Mouse (Mus musculus): ENCODE data around the gene Tmem136. TPM values are rescaled to one million over a fixed set of nuclear protein-coding genes. Genes with fewer than 3 reads are reported as not detected.

The Tmem136 gene
- polyA plus RNA-seq (2015; fragmentation: Nextera tagmentation; extraction: Ambion mirVana): 0.49 and 0.78 TPM in 2 replicates

DNA sequence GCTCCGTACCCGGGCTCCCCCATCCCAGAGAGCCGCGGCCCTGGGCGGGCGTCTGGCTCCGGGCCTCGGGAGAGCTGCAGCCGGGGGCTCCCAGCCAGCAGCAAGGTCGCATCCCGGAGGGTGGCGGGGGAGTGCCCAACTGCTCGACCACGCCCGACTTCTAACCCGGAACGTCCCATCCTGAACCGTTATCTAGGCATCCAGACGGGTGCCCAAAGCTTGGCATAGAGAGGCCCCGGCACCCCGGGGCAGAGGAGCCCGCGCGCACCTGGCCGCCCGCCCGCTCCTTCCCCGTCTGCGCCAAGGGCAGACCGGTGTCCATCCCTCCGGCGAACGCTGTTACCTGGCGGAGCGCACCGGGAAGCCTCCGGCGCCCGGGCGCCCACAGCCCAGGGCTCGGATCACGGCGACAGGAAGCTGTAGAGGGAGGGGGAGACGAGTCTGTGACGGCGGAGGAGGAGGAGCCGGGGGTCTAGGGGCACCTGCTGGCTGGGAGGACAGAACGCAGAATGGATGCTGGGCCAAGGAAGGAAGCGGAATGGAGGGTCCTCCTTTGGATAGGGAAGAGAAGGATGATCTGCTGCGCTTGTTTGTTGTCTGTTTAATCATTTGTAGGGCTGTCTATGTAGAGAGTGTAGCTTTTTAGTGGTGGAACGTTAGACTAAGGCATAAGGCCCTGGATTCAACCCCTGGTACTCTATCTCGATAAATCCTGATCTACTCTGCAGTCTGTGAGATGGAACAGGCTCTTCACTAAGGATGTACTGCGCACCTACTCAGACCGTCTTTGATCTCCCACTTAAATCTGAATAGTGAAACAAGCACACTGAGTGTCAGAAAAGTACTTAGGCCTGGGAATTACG, at the start of gene Tmem136:
Tmem136 (minus strand) TSS at position 437 of the 863 bp plus-strand sequence.
- no peaks in the 10 kb centered on the region for H3K36me3 ChIP-seq (ENCODE audit: control insufficient read depth, insufficient read depth)
- peak within 1 kb of the TSS; percentile 71 for H3K4me3 ChIP-seq (ENCODE audit: low read depth, low read length)
- H3K27ac ChIP-seq (ENCODE audit: low read length): peak within 1 kb of the TSS; percentile 92
- WGBS (ENCODE audit: insufficient replicate concordance): 6% methylated on average over 55 of the region's 55 CpGs
- peaks cover 33% of the 10 kb centered on the region for H3K27me3 ChIP-seq (ENCODE audit: control insufficient read depth, insufficient read depth, low read depth, low read length)
- H3K9ac ChIP-seq (ENCODE audit: low read depth, low read length): peak within 1 kb of the TSS; percentile 81
- no peaks in the 10 kb centered on the region for H3K9me3 ChIP-seq (replicated peaks; ENCODE audit: control insufficient read depth, low read length)
- H3K4me1 ChIP-seq (ENCODE audit: control insufficient read depth, low read depth, low read length): peaks cover 28% of the 10 kb centered on the region
- peak; percentile 100 for ATAC-seq (ENCODE audit: low read depth)
- H3K4me2 ChIP-seq (ENCODE audit: low read depth, low read length): peak within 1 kb of the TSS; percentile 81

DNA sequence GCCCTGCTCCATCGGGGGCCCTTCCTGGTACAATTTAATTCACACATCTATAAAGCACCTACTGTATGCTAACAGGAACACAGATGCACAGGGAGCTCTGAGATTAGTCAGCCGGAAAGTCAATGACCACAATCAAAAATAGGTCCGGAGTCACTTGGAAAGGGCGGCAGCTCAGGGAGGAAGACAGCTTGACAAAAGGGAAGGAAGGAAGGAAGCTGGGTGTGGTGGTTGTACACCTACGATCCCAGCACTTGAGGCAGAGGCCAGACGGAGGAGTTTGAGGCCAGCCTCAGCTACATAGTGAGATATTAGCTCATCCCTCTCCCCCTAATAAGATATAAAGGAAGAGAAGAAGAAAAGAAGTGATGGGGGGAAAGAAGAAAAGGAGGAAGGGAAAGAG, 39.6 kb upstream of the Tmem136 start:
- Histone ChIP-seq H3K27me3 (ENCODE audit: control insufficient read depth, insufficient read depth, low read depth, low read length) (peaks cover 2% of the 10 kb centered on the region), H3K27ac (ENCODE audit: low read length) (no peak overlapping the region), H3K9me3 (replicated peaks; ENCODE audit: control insufficient read depth, low read length) (no peaks in the 10 kb centered on the region), H3K4me2 (ENCODE audit: low read depth, low read length) (no peak overlapping the region), H3K9ac (ENCODE audit: low read depth, low read length) (no peak overlapping the region), H3K4me1 (ENCODE audit: control insufficient read depth, low read depth, low read length) (no peaks in the 10 kb centered on the region), H3K36me3 (ENCODE audit: control insufficient read depth, insufficient read depth) (no peaks in the 10 kb centered on the region), H3K4me3 (ENCODE audit: low read depth, low read length) (no peak overlapping the region)
- ATAC-seq (ENCODE audit: low read depth): no peak
- 27% methylated on average over 6 of the region's 6 CpGs for WGBS (ENCODE audit: insufficient replicate concordance)

DNA sequence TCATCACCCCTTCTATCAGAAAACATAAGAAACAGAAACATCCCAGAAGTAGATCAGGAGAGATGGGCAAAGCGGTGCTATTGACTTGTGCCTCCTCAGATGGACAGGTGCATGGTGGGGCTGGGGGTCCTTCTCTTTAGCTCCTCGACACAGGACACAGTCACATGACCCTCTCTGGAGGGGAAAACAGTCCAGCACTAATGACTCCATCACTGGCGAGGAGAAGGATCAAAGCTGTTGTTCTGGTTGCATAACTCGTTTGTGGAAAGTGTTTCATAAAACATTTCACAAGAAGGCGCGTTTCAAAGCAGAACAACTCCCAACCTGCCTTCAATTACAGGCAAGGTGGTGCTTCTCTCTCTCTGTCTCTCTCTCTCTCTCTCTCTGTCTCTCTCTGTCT, 35.4 kb upstream of the Tmem136 start:
- no peaks in the 10 kb centered on the region for H3K36me3 ChIP-seq (ENCODE audit: control insufficient read depth, insufficient read depth)
- no peak overlapping the region for H3K27ac ChIP-seq (ENCODE audit: low read length)
- 49% methylated on average over 6 of the region's 6 CpGs for WGBS (ENCODE audit: insufficient replicate concordance)
- peaks cover 8% of the 10 kb centered on the region for H3K27me3 ChIP-seq (ENCODE audit: control insufficient read depth, insufficient read depth, low read depth, low read length)
- ATAC-seq (ENCODE audit: low read depth): no peak
- H3K4me1 ChIP-seq (ENCODE audit: control insufficient read depth, low read depth, low read length): no peaks in the 10 kb centered on the region; the same call in 1 of the 2 replicates
- no peaks in the 10 kb centered on the region for H3K9me3 ChIP-seq (replicated peaks; ENCODE audit: control insufficient read depth, low read length)
- H3K4me3 ChIP-seq (ENCODE audit: low read depth, low read length): no peak overlapping the region
- no peak overlapping the region for H3K9ac ChIP-seq (ENCODE audit: low read depth, low read length)
- no peak overlapping the region for H3K4me2 ChIP-seq (ENCODE audit: low read depth, low read length)

DNA sequence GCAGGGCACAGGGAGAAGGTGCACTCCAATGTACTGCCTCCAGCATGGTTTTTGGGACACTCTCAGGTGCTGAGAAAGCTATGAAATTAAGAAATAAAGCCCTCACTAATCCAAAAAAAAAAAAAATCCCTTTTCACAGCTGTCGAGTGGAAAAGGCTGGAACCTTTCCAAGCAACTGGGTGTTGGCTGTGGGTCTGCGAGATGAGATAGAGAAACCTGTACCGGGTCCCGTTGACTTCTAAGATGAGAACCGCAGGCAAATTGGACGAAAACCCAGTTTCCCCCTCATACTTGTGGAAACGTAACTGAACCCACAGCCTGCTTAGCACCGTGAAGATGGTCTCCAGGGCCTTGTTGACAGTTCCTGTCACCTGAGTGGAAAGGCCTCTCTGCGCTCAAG, 34.6 kb upstream of the Tmem136 start:
- WGBS (ENCODE audit: insufficient replicate concordance): 54% methylated on average over 9 of the region's 9 CpGs
- Histone ChIP-seq H3K9ac (ENCODE audit: low read depth, low read length) (no peak overlapping the region), H3K36me3 (ENCODE audit: control insufficient read depth, insufficient read depth) (no peaks in the 10 kb centered on the region), H3K9me3 (replicated peaks; ENCODE audit: control insufficient read depth, low read length) (no peaks in the 10 kb centered on the region), H3K4me1 (ENCODE audit: control insufficient read depth, low read depth, low read length) (no peaks in the 10 kb centered on the region; the same call in 1 of the 2 replicates), H3K27ac (ENCODE audit: low read length) (no peak overlapping the region), H3K4me2 (ENCODE audit: low read depth, low read length) (no peak overlapping the region), H3K27me3 (ENCODE audit: control insufficient read depth, insufficient read depth, low read depth, low read length) (peaks cover 8% of the 10 kb centered on the region; the same call in 1 of the 2 replicates), H3K4me3 (ENCODE audit: low read depth, low read length) (no peak overlapping the region)
- no peak for ATAC-seq (ENCODE audit: low read depth)

DNA sequence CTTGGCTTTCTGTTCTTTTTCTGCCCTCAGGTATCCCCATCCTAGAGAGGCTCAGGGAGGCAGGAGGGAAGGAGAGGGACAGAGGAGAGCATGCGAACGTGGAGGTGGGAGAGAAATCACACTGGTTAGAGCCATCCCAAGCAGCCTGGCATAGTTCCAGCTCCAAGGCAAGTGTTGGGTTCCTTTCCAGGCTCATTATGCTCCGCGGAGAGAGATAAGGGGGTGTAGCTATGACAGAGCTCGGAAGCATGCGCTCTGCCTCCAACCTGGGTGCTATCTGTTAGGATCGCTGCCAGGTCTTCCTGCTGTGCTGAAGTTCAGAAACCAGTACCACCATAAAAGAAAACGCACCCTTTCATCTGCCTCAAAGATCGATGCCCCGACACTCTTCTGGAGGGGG, 33.7 kb upstream of the Tmem136 start:
- H3K27me3 ChIP-seq (ENCODE audit: control insufficient read depth, insufficient read depth, low read depth, low read length): peaks cover 7% of the 10 kb centered on the region; the same call in 1 of the 2 replicates
- ATAC-seq (ENCODE audit: low read depth): no peak

DNA sequence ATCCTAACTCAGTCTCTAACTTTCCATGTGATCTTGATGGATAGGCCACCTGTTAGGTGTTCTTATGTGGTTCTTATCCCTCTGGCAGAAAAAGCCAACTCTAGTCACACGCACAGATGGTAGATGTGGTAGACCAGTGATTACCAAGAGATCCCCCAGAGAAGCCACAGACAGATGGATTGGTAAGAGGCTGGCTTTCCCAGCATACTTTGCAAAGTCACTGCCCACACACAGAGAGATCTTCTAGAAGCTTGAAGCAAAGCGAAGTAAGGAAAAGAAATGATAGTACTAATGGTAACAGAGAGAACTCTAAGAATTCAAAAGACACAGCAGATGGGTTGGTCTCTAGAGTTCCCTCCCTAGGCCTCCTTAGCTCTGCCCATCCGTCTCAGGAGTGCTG, 33.1 kb upstream of the Tmem136 start:
- H3K27ac ChIP-seq (ENCODE audit: low read length): no peak overlapping the region

More for the DNA sequence above, 33.7 kb upstream of the Tmem136 start:
- Histone ChIP-seq H3K4me3 (ENCODE audit: low read depth, low read length) (no peak overlapping the region), H3K27ac (ENCODE audit: low read length) (no peak overlapping the region), H3K9me3 (replicated peaks; ENCODE audit: control insufficient read depth, low read length) (no peaks in the 10 kb centered on the region), H3K36me3 (ENCODE audit: control insufficient read depth, insufficient read depth) (no peaks in the 10 kb centered on the region), H3K4me2 (ENCODE audit: low read depth, low read length) (no peak overlapping the region), H3K9ac (ENCODE audit: low read depth, low read length) (no peak overlapping the region), H3K4me1 (ENCODE audit: control insufficient read depth, low read depth, low read length) (no peaks in the 10 kb centered on the region; the same call in 1 of the 2 replicates)
- WGBS (ENCODE audit: insufficient replicate concordance): 26% methylated on average over 10 of the region's 10 CpGs

DNA sequence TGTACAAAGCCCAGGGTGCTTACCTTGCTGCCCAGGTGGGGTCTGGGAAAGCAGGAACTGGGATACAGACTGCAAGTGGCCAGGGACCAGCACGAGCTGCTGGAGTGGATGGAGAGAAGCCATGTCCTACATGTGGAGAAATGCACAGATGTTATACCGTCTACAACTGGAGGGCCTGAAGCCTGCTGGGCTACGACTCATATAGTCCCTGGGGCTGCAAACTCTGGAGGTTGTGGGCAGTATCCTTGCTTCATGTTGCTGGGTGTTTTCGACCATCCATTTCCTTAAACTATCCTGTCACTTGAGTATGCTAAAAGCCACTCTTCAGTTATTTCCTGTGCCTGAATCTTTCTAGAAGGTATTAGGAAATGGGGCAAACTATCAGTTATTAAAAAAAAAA, 28.8 kb upstream of the Tmem136 start:
- Histone ChIP-seq H3K27ac (ENCODE audit: low read length) (no peak overlapping the region), H3K36me3 (ENCODE audit: control insufficient read depth, insufficient read depth) (no peaks in the 10 kb centered on the region), H3K9ac (ENCODE audit: low read depth, low read length) (no peak overlapping the region), H3K4me3 (ENCODE audit: low read depth, low read length) (no peak overlapping the region), H3K4me2 (ENCODE audit: low read depth, low read length) (no peak overlapping the region), H3K4me1 (ENCODE audit: control insufficient read depth, low read depth, low read length) (no peaks in the 10 kb centered on the region; the same call in 1 of the 2 replicates), H3K27me3 (ENCODE audit: control insufficient read depth, insufficient read depth, low read depth, low read length) (peaks cover 3% of the 10 kb centered on the region; the same call in 1 of the 2 replicates), H3K9me3 (replicated peaks; ENCODE audit: control insufficient read depth, low read length) (no peaks in the 10 kb centered on the region)
- ATAC-seq (ENCODE audit: low read depth): no peak
- 55% methylated on average over 4 of the region's 4 CpGs for WGBS (ENCODE audit: insufficient replicate concordance)

More for the DNA sequence above, 33.1 kb upstream of the Tmem136 start:
- no peaks in the 10 kb centered on the region for H3K9me3 ChIP-seq (replicated peaks; ENCODE audit: control insufficient read depth, low read length)
- no peaks in the 10 kb centered on the region; the same call in 1 of the 2 replicates for H3K4me1 ChIP-seq (ENCODE audit: control insufficient read depth, low read depth, low read length)
- no peak overlapping the region for H3K4me2 ChIP-seq (ENCODE audit: low read depth, low read length)
- no peaks in the 10 kb centered on the region for H3K36me3 ChIP-seq (ENCODE audit: control insufficient read depth, insufficient read depth)
- no peak for ATAC-seq (ENCODE audit: low read depth)
- H3K27me3 ChIP-seq (ENCODE audit: control insufficient read depth, insufficient read depth, low read depth, low read length): peaks cover 6% of the 10 kb centered on the region; the same call in 1 of the 2 replicates
- no peak overlapping the region for H3K4me3 ChIP-seq (ENCODE audit: low read depth, low read length)
- no peak overlapping the region for H3K9ac ChIP-seq (ENCODE audit: low read depth, low read length)
- 41% methylated on average over 3 of the region's 3 CpGs for WGBS (ENCODE audit: insufficient replicate concordance)

DNA sequence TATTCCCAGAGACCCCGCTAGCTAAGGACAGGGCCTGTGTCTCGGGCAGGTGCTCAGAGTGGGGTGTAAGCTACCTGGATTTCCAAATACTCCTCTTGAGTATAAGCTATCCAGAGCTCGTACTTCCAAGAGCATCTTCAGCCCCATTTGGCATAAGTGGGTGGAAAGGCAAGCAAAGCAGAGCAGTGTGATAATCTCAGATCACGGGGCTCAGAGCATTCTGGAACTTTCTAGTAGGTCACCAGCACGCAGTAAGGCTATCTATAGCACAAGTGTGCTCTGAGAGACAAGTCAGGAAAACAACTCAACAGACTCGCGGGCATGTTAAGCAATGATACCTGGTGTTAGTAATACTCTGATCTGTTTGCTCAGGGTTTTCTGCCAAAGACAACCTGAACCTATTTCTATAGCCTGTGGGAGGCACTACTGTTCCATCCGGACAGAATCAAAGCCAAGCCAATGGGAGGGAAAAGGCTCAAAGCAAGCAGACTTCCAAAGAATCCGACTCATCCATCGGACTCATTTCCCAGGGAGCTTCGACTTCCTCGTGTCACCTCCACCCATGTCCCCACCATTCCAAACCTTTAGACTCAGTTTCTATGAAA, 27.9 kb upstream of the Tmem136 start:
- H3K9me3 ChIP-seq (replicated peaks; ENCODE audit: control insufficient read depth, low read length): no peaks in the 10 kb centered on the region
- no peak overlapping the region for H3K27ac ChIP-seq (ENCODE audit: low read length)
- no peaks in the 10 kb centered on the region; the same call in 1 of the 2 replicates for H3K27me3 ChIP-seq (ENCODE audit: control insufficient read depth, insufficient read depth, low read depth, low read length)
- ATAC-seq (ENCODE audit: low read depth): no peak
- no peaks in the 10 kb centered on the region for H3K36me3 ChIP-seq (ENCODE audit: control insufficient read depth, insufficient read depth)
- whole genome bisulfite sequencing (ENCODE audit: insufficient replicate concordance): 50% methylated on average over 12 of the region's 12 CpGs
- no peak overlapping the region for H3K4me3 ChIP-seq (ENCODE audit: low read depth, low read length)
- no peak overlapping the region for H3K4me2 ChIP-seq (ENCODE audit: low read depth, low read length)
- no peaks in the 10 kb centered on the region for H3K4me1 ChIP-seq (ENCODE audit: control insufficient read depth, low read depth, low read length)
- no peak overlapping the region for H3K9ac ChIP-seq (ENCODE audit: low read depth, low read length)

DNA sequence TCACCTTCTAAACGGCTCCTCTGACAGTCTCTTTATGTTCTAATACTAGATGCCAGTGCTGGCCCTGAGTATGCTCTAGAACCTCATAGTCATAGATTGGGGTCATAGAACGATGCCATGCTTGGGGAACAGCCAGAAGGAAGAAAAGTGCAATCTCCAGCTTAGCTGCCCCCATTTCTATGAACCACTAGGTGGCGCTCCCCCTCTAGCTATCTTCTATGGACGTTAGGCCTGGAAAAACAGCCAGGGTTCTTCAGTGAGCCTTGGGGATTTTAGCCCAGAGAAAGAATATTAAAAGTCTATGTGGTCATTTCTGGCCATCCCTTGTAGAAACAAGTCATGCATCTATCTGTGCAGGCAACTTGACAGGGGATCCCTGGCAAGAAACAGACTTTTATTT, 25.5 kb upstream of the Tmem136 start:
- no peaks in the 10 kb centered on the region for H3K36me3 ChIP-seq (ENCODE audit: control insufficient read depth, insufficient read depth)
- no peaks in the 10 kb centered on the region for H3K4me1 ChIP-seq (ENCODE audit: control insufficient read depth, low read depth, low read length)
- no peak overlapping the region for H3K4me2 ChIP-seq (ENCODE audit: low read depth, low read length)
- H3K9me3 ChIP-seq (replicated peaks; ENCODE audit: control insufficient read depth, low read length): no peaks in the 10 kb centered on the region
- peaks cover 6% of the 10 kb centered on the region; the same call in 1 of the 2 replicates for H3K27me3 ChIP-seq (ENCODE audit: control insufficient read depth, insufficient read depth, low read depth, low read length)
- no peak overlapping the region for H3K4me3 ChIP-seq (ENCODE audit: low read depth, low read length)
- WGBS (ENCODE audit: insufficient replicate concordance): 5% methylated on average over 4 of the region's 4 CpGs
- H3K9ac ChIP-seq (ENCODE audit: low read depth, low read length): no peak overlapping the region
- no peak for ATAC-seq (ENCODE audit: low read depth)
- H3K27ac ChIP-seq (ENCODE audit: low read length): no peak overlapping the region
